Mouse (Mus musculus) ZHBTc4 (cell line): ENCODE results near the gene Ambp.
A peak's percentile ranks its signal among the peaks of the same experiment; 100 is the strongest.

Experiments
- DNase-seq: peaks from one replicate; pipeline ENCODE4 v3.0.0-alpha.2; 2011; ENCODE audit warnings: low read depth, low spot score

Gene Ambp

GRCm38 (mm10) chr4:63118639-63119437 lies 35.8 kb downstream of the Ambp start:
- DNase-seq, result peak; percentile 85

- DNase-seq, result peak; percentile 54
These were observed 48.9 kb downstream of the Ambp start for GRCm38 (mm10) chr4:63105651-63106050.

GRCm38 (mm10) chr4:63102025-63102424 lies 52.6 kb downstream of the Ambp start:
- DNase-seq, result no peak

- DNase-seq, result no peak
These were observed 54.1 kb downstream of the Ambp start for GRCm38 (mm10) chr4:63100478-63100877.

- no peak for DNase-seq
These were observed 57.0 kb downstream of the Ambp start for GRCm38 (mm10) chr4:63097603-63098002.
